Mouse (Mus musculus) liver, embryonic 14.5 days (tissue): ENCODE data around the gene Asphd2.

Experiments used
- CTCF ChIP-seq: IDR thresholded peaks from 2 replicates; pipeline ENCODE4 v1.5.1; 2016; ENCODE audit warnings: antibody characterized with exemption, low read depth, control low read depth
- EP300 ChIP-seq: IDR thresholded peaks from 2 replicates; pipeline ENCODE4 v1.6.1; 2016; ENCODE audit warnings: antibody characterized with exemption, low read depth

GRCm38 (mm10) chr5:112394415-112394763 lies 277 bp downstream of the Asphd2 start:
- no peak for TF ChIP-seq EP300
- no peak for TF ChIP-seq CTCF
